Mouse (Mus musculus) lung, postnatal 0 days (tissue): ENCODE results near the gene Blzf1. TPM values are rescaled to one million over a fixed set of nuclear protein-coding genes. Genes with fewer than 3 reads are reported as not detected.

Source experiments
- ATAC-seq: fragments of 200-750 bp; cut with Nextera tagmentation; 2 replicates; pipeline ENCODE4 v1.8.0; 2017; ENCODE audit warnings: moderate library complexity
- DNase-seq: peaks from one replicate; pipeline ENCODE4 v3.0.0-alpha.2; 2016; ENCODE audit warnings: low spot score
- H3K27ac ChIP-seq: fragments of 300-500 bp; sonication (generic); 2 replicates; pipeline ENCODE4 v1.5.1; 2014; ENCODE audit warnings: antibody characterized with exemption, mild to moderate bottlenecking, low read length, mixed read lengths
- H3K27me3 ChIP-seq: fragments of 300-500 bp; sonication (generic); replicated peaks from 2 replicates; pipeline ENCODE4 v1.6.1; 2014; ENCODE audit warnings: low read length, mixed read lengths; ENCODE audit not compliant: insufficient read depth
- H3K36me3 ChIP-seq: fragments of 300-500 bp; sonication (generic); 2 replicates; pipeline ENCODE4 v1.6.1; 2014; ENCODE audit warnings: low read length, mixed read lengths; ENCODE audit not compliant: insufficient read depth
- H3K4me1 ChIP-seq: fragments of 300-500 bp; sonication (generic); 2 replicates; pipeline ENCODE4 v1.6.1; 2014; ENCODE audit warnings: antibody characterized with exemption, low read depth, low read length, mixed read lengths; ENCODE audit not compliant: insufficient read depth
- H3K4me2 ChIP-seq: fragments of 300-500 bp; sonication (generic); replicated peaks from 2 replicates; pipeline ENCODE4 v1.6.1; 2014; ENCODE audit warnings: low read depth, mild to moderate bottlenecking, low read length, moderate library complexity, mixed read lengths
- H3K4me3 ChIP-seq: fragments of 300-500 bp; sonication (generic); 2 replicates; pipeline ENCODE4 v1.5.1; 2014; ENCODE audit warnings: low read depth, low read length
- H3K9ac ChIP-seq: fragments of 300-500 bp; sonication (generic); replicated peaks from 2 replicates; pipeline ENCODE4 v1.6.1; 2014; ENCODE audit warnings: low read depth, mild to moderate bottlenecking
- H3K9me3 ChIP-seq: fragments of 300-500 bp; sonication (generic); 2 replicates; pipeline ENCODE4 v1.6.1; 2016; ENCODE audit warnings: low read length, mixed read lengths
- CTCF ChIP-seq: IDR thresholded peaks from 2 replicates; pipeline ENCODE4 v1.5.1; 2016; ENCODE audit warnings: antibody characterized with exemption, mild to moderate bottlenecking
- EP300 ChIP-seq: IDR thresholded peaks from 2 replicates; pipeline ENCODE4 v1.6.1; 2016; ENCODE audit warnings: antibody characterized with exemption, mild to moderate bottlenecking, control low read depth
- WGBS: fragments of 180-500 bp; shearing (Covaris S2); extraction: QIAGEN DNeasy Blood & Tissue Kit; methylation state at CpG from one replicate; pipeline ENCODE4 v1.1.7; 2014; 5-methylcytosine and 5-hydroxymethylcytosine counted together
- polyA plus RNA-seq: library from polyadenylated mRNA; unstranded; fragments of >200 nt; fragmentation: Nextera tagmentation; extraction: Ambion mirVana; gene quantifications from 2 replicates; pipeline ENCODE4 v1.2.1, GENCODE M21; 2015

The Blzf1 gene
- polyA plus RNA-seq, 1 experiment from 2014 or later: 27.8 TPM

- no peaks in the 10 kb centered on the region for H3K27me3 ChIP-seq
- H3K27ac ChIP-seq: no peak overlapping the region
- DNase-seq: no peak
- WGBS: 86% methylated on average over 5 of the region's 5 CpGs
- no peak overlapping the region for H3K4me2 ChIP-seq
- no peak for TF ChIP-seq CTCF
- TF ChIP-seq EP300: no peak
- no peak for ATAC-seq
- H3K9me3 ChIP-seq: no peaks in the 10 kb centered on the region
- H3K9ac ChIP-seq: no peak overlapping the region
- H3K4me1 ChIP-seq: no peaks in the 10 kb centered on the region
- no peaks in the 10 kb centered on the region for H3K36me3 ChIP-seq
- no peak overlapping the region for H3K4me3 ChIP-seq
Measured at GRCm38 (mm10) chr1:164314085-164314484, 6.8 kb upstream of the Blzf1 start.

- H3K27ac ChIP-seq: peak overlapping the region; percentile 40; the same call in 1 of the 2 replicates
- peaks cover 6% of the 10 kb centered on the region; the same call in 1 of the 2 replicates for H3K4me1 ChIP-seq
- DNase-seq: no peak
- H3K4me3 ChIP-seq: peak overlapping the region; percentile 68
- H3K9me3 ChIP-seq: no peaks in the 10 kb centered on the region
- peak overlapping the region; percentile 85 for H3K4me2 ChIP-seq
- no peak overlapping the region; the same call in 1 of the 2 replicates for H3K9ac ChIP-seq
- TF ChIP-seq CTCF: no peak
- no peak for TF ChIP-seq EP300
- 8% methylated on average over 10 of the region's 10 CpGs for WGBS
- no peaks in the 10 kb centered on the region for H3K36me3 ChIP-seq
- no peak for ATAC-seq
- H3K27me3 ChIP-seq: no peaks in the 10 kb centered on the region
Measured at GRCm38 (mm10) chr1:164307922-164308321, 633 bp upstream of the Blzf1 start.

- Histone ChIP-seq H3K4me3 (no peak within 1 kb of the TSS), H3K9me3 (no peaks in the 10 kb centered on the region), H3K9ac (no peak within 1 kb of the TSS), H3K4me2 (no peak within 1 kb of the TSS), H3K27me3 (no peaks in the 10 kb centered on the region), H3K4me1 (peaks cover 6% of the 10 kb centered on the region; the same call in 1 of the 2 replicates), H3K36me3 (peaks cover 7% of the 10 kb centered on the region; the same call in 1 of the 2 replicates), H3K27ac (no peak within 1 kb of the TSS)
- no peak for DNase-seq
- ATAC-seq: no peak
- 77% methylated on average over 5 of the region's 5 CpGs for WGBS
- no peak for TF ChIP-seq CTCF
- TF ChIP-seq EP300: no peak
Measured at GRCm38 (mm10) chr1:164303821-164304220, 3.5 kb downstream of the Blzf1 start, which contains the start of gene Nme7. Nme7 (plus strand) TSS chr1:164304121.

GRCm38 (mm10) chr1:164301949-164302348 lies 5.3 kb downstream of the Blzf1 start:
- no peaks in the 10 kb centered on the region for H3K27me3 ChIP-seq
- H3K36me3 ChIP-seq: peaks cover 17% of the 10 kb centered on the region; the same call in 1 of the 2 replicates

GRCm38 (mm10) chr1:164296473-164296872 lies 10.8 kb downstream of the Blzf1 start:
- no peak for DNase-seq
- Histone ChIP-seq H3K4me3 (no peak overlapping the region), H3K27me3 (no peaks in the 10 kb centered on the region), H3K36me3 (peaks cover 19% of the 10 kb centered on the region; the same call in 1 of the 2 replicates), H3K27ac (no peak overlapping the region), H3K9me3 (no peaks in the 10 kb centered on the region), H3K4me2 (no peak overlapping the region), H3K9ac (no peak overlapping the region), H3K4me1 (no peaks in the 10 kb centered on the region)
- 92% methylated on average over 4 of the region's 5 CpGs for WGBS
- no peak for ATAC-seq
- TF ChIP-seq EP300 (no peak), CTCF (no peak)

More at GRCm38 (mm10) chr1:164301949-164302348, 5.3 kb downstream of the Blzf1 start:
- 87% methylated on average over 4 of the region's 4 CpGs for WGBS
- H3K4me2 ChIP-seq: no peak overlapping the region
- ATAC-seq (no peak), DNase-seq (no peak)
- no peak overlapping the region for H3K4me3 ChIP-seq
- no peak overlapping the region for H3K9ac ChIP-seq
- no peaks in the 10 kb centered on the region for H3K4me1 ChIP-seq
- H3K27ac ChIP-seq: no peak overlapping the region
- TF ChIP-seq CTCF: no peak
- no peak for TF ChIP-seq EP300
- no peaks in the 10 kb centered on the region for H3K9me3 ChIP-seq

GRCm38 (mm10) chr1:164294071-164294470 lies 13.2 kb downstream of the Blzf1 start:
- 73% methylated on average over 6 of the region's 6 CpGs for WGBS
- TF ChIP-seq EP300: peak; percentile 30; the same call in 1 of the 2 replicates
- no peak for TF ChIP-seq CTCF
- Histone ChIP-seq H3K27ac (no peak overlapping the region), H3K27me3 (no peaks in the 10 kb centered on the region), H3K9me3 (no peaks in the 10 kb centered on the region), H3K9ac (no peak overlapping the region), H3K4me1 (no peaks in the 10 kb centered on the region), H3K4me3 (no peak overlapping the region), H3K4me2 (no peak overlapping the region), H3K36me3 (peaks cover 20% of the 10 kb centered on the region; the same call in 1 of the 2 replicates)
- peak; percentile 62 for ATAC-seq
- peak; percentile 66 for DNase-seq
